7 mouse cellular contexts compared by ENCODE assay signal in genomic region chr1:62786255-62786654, GRCm38 (mm10).
DNase-seq lines count a peak whose midpoint lies in the region; ATAC-seq and TF ChIP-seq lines count a peak whose summit lies in the region.

No protein-coding gene starts in this region.

- no peaks in the 10 kb centered on the region for H3K4me1 ChIP-seq in liver, adult 2 months (ENCODE audit: control insufficient read depth, insufficient read depth, low read length)
- no peaks in the 10 kb centered on the region for H3K4me1 ChIP-seq in liver, embryonic 12.5 days

- no peak overlapping the region for H3K4me3 ChIP-seq in liver, adult 2 months (ENCODE audit: insufficient read depth, low read depth, low read length)
- H3K4me3 ChIP-seq in liver, embryonic 12.5 days: no peak overlapping the region

- peak; percentile 33 for DNase-seq in liver, adult 2 months (ENCODE audit: extremely low read depth, low read depth, low spot score)
- no peak for DNase-seq in Patski (ENCODE audit: low read depth, low spot score)
- peak; percentile 66 for DNase-seq in cerebellum, adult 8-10 months
- peak; percentile 80 for DNase-seq in heart, postnatal 4 days
- peak; percentile 39 to 49 for DNase-seq in left cerebral cortex, postnatal 36 days (ENCODE audit: low spot score in 2 of 2)
- peak; percentile 43 for DNase-seq in retina, postnatal 7 days (ENCODE audit: low read depth, low spot score)

- no peak for ATAC-seq in liver, embryonic 12.5 days
- ATAC-seq in Patski: no peak

- TF ChIP-seq CTCF in liver, adult 2 months (IDR thresholded peaks at IDR 0.05; ENCODE audit: low read depth, low read length): peak; percentile 58
- TF ChIP-seq CTCF in Patski (IDR thresholded peaks at IDR 0.05): peak; percentile 90

- POLR2A ChIA-PET in Patski (lab: Charles Lee): interaction anchor here (0.7 to 1.3 kb wide), 2 partner anchors 9 to 63 kb away, joined by 3 to 5 read pairs; no protein-coding TSS in a partner anchor

- no peak overlapping the region for H3K27ac ChIP-seq in liver, adult 2 months (replicated peaks; ENCODE audit: insufficient read depth, low read depth, low read length)
- H3K27ac ChIP-seq in liver, embryonic 12.5 days: no peak overlapping the region

- TF ChIP-seq POLR2A in liver, adult 2 months (IDR thresholded peaks at IDR 0.05; ENCODE audit: extremely low read depth, insufficient read depth, low read length): no peak

- H3K4me2 ChIP-seq in liver, embryonic 12.5 days: no peak overlapping the region

- CTCF ChIA-PET in Patski (lab: Charles Lee): interaction anchor here (0.6 to 1.8 kb wide), 18 partner anchors 9 to 691 kb away, joined by 3 to 8 read pairs (median 4); no protein-coding TSS in a partner anchor

- H3K9ac ChIP-seq in liver, adult 2 months (ENCODE audit: low read depth, low read length): no peak overlapping the region
- no peak overlapping the region for H3K9ac ChIP-seq in liver, embryonic 12.5 days

- H3K36me3 ChIP-seq in liver, adult 2 months (ENCODE audit: control insufficient read depth, insufficient read depth, low read length): no peaks in the 10 kb centered on the region
- no peaks in the 10 kb centered on the region for H3K36me3 ChIP-seq in liver, embryonic 12.5 days

- no peaks in the 10 kb centered on the region for H3K79me2 ChIP-seq in liver, adult 2 months (ENCODE audit: control insufficient read depth, insufficient read depth, low read length)

- H3K9me3 ChIP-seq in liver, embryonic 12.5 days (replicated peaks): no peaks in the 10 kb centered on the region

- 24% methylated on average over 5 of the region's 5 CpGs for WGBS in liver, adult 2 months
- 27% methylated on average over 5 of the region's 5 CpGs for WGBS in liver, embryonic 12.5 days (ENCODE audit: insufficient replicate concordance)

- no peaks in the 10 kb centered on the region for H3K27me3 ChIP-seq in liver, adult 2 months (ENCODE audit: control insufficient read depth, insufficient read depth, low read length)
- H3K27me3 ChIP-seq in liver, embryonic 12.5 days (replicated peaks): peaks cover 11% of the 10 kb centered on the region; the same call in 1 of the 2 replicates
- no peaks in the 10 kb centered on the region for H3K27me3 ChIP-seq in Patski

- in situ Hi-C loops in Patski (cut with MboI; ENCODE audit: low pct_unique_long_range_greater_than_20kb): loop anchor here (5.0 kb wide), 1 partner anchor 146 kb away; no protein-coding TSS in a partner anchor

- intact Hi-C loops in left cerebral cortex, postnatal 36 days (cut with DNase I): loop anchor here (2.0 to 5.0 kb wide), 2 partner anchors 141 to 179 kb away; no protein-coding TSS in a partner anchor
